In genomic region chr2:58711935-58712334, GRCm38 (mm10) we compare ENCODE assay signal across 9 mouse cellular contexts.
DNase-seq lines count a peak whose midpoint lies in the region; ATAC-seq and TF ChIP-seq lines count a peak whose summit lies in the region.
"Had no signal": no experiment of that assay in that cellular context is flagged by ENCODE, and none has a peak within 500 bp of the region (broad histone marks: within the 10 kb centered on the region; RNA-seq: fewer than 3 reads in every experiment).

No protein-coding gene starts in this region.

- no peaks in the 10 kb centered on the region for H3K27me3 ChIP-seq in intestine, embryonic 14.5 days (replicated peaks; ENCODE audit: control insufficient read depth, insufficient read depth, low read length)
- H3K27me3 ChIP-seq in intestine, postnatal 0 days (replicated peaks; ENCODE audit: control insufficient read depth, insufficient read depth, low read length) = no peaks in the 10 kb centered on the region
- no peaks in the 10 kb centered on the region for H3K27me3 ChIP-seq in heart, embryonic 10.5 days (ENCODE audit: insufficient read depth, poor library complexity, severe bottlenecking)

- peaks cover 3% of the 10 kb centered on the region; the same call in 1 of the 2 replicates for H3K4me1 ChIP-seq in intestine, embryonic 14.5 days (replicated peaks; ENCODE audit: control insufficient read depth, insufficient read depth, low read length)
- H3K4me1 ChIP-seq in intestine, postnatal 0 days (replicated peaks; ENCODE audit: control insufficient read depth, insufficient read depth, low read length) = no peaks in the 10 kb centered on the region
- peaks cover 45% of the 10 kb centered on the region for H3K4me1 ChIP-seq in heart, embryonic 10.5 days

- no peak overlapping the region for H3K9ac ChIP-seq in intestine, embryonic 14.5 days (ENCODE audit: low read length)
- H3K9ac ChIP-seq in intestine, postnatal 0 days (ENCODE audit: low read depth, low read length) = no peak overlapping the region

- no peaks in the 10 kb centered on the region for H3K9me3 ChIP-seq in intestine, embryonic 14.5 days (ENCODE audit: control insufficient read depth, low read length)
- no peaks in the 10 kb centered on the region for H3K9me3 ChIP-seq in intestine, postnatal 0 days (ENCODE audit: control insufficient read depth)
- no peaks in the 10 kb centered on the region for H3K9me3 ChIP-seq in heart, embryonic 10.5 days

- no peak for TF ChIP-seq CTCF in intestine, postnatal 0 days (IDR thresholded peaks at IDR 0.05; ENCODE audit: low read depth)
- no peak for TF ChIP-seq CTCF in brain, embryonic 14.5 days (IDR thresholded peaks at IDR 0.05; ENCODE audit: borderline replicate concordance, extremely low read depth, insufficient read depth, insufficient read length)

- WGBS in intestine, embryonic 14.5 days = 47% methylated on average over 5 of the region's 5 CpGs
- WGBS in intestine, postnatal 0 days = 41% methylated on average over 5 of the region's 5 CpGs
- 34% methylated on average over 5 of the region's 5 CpGs for WGBS in heart, embryonic 10.5 days

- H3K27ac ChIP-seq in intestine, embryonic 14.5 days (ENCODE audit: low read depth) = 0 out of 2 replicates have a peak overlapping the region, but pooled peaks have one; percentile 27
- H3K27ac ChIP-seq in intestine, postnatal 0 days (ENCODE audit: low read depth, low read length) = no peak overlapping the region
- peak overlapping the region; percentile 67 for H3K27ac ChIP-seq in heart, embryonic 10.5 days

- no peak overlapping the region for H3K4me2 ChIP-seq in intestine, embryonic 14.5 days (ENCODE audit: low read length)
- H3K4me2 ChIP-seq in intestine, postnatal 0 days (replicated peaks; ENCODE audit: low read depth) = no peak overlapping the region

- peak; percentile 68 for DNase-seq in intestine, embryonic 14.5 days (ENCODE audit: low spot score)
- DNase-seq in brain, embryonic 14.5 days (ENCODE audit: low read depth) = peak; percentile 83
- DNase-seq in heart, embryonic 10.5 days (ENCODE audit: low spot score) = peak; percentile 85
- DNase-seq in kidney, postnatal 25 days = peak; percentile 88 to 93
- peak; percentile 68 for DNase-seq in lung, postnatal 25 days (ENCODE audit: low spot score)
- no peak for DNase-seq in thymus, adult 18-20 months
- DNase-seq in T-cell, adult 2 months (ENCODE audit: low spot score) = no peak

- no peak overlapping the region for H3K4me3 ChIP-seq in intestine, embryonic 14.5 days (ENCODE audit: low read depth, low read length)
- H3K4me3 ChIP-seq in intestine, postnatal 0 days (ENCODE audit: low read depth, low read length) = no peak overlapping the region
- H3K4me3 ChIP-seq in heart, embryonic 10.5 days = no peak overlapping the region
- H3K4me3 ChIP-seq: erythroblast, embryonic 14.5 days had no signal

- no peak for TF ChIP-seq POLR2A in brain, embryonic 14.5 days (IDR thresholded peaks at IDR 0.05; ENCODE audit: borderline replicate concordance, extremely low read depth, insufficient read depth, insufficient read length, poor library complexity, severe bottlenecking)

- no peaks in the 10 kb centered on the region for H3K36me3 ChIP-seq in intestine, embryonic 14.5 days (ENCODE audit: control insufficient read depth, insufficient read depth, low read length)
- H3K36me3 ChIP-seq in intestine, postnatal 0 days (ENCODE audit: control insufficient read depth, insufficient read depth) = no peaks in the 10 kb centered on the region
- no peaks in the 10 kb centered on the region for H3K36me3 ChIP-seq in heart, embryonic 10.5 days

- ATAC-seq in intestine, embryonic 14.5 days (replicated peaks; ENCODE audit: low FRiP score, low TSS enrichment, low read depth) = no peak
- no peak for ATAC-seq in intestine, postnatal 0 days

Comparison
In these comparisons a context has a peak if more than half of its experiments do, and no peak if none do; other contexts are left out.
1. DNase-seq: peak in intestine, embryonic 14.5 days (single experiment), brain, embryonic 14.5 days (single experiment), heart, embryonic 10.5 days (single experiment), kidney, postnatal 25 days (2 of 2) and lung, postnatal 25 days (single experiment); none in thymus, adult 18-20 months (0 of 2) and T-cell, adult 2 months (single experiment).